Mouse (Mus musculus): ENCODE data around the gene Gm11032. TPM values are rescaled to one million over a fixed set of nuclear protein-coding genes. Genes with fewer than 3 reads are reported as not detected.

Gene Gm11032
- polyA plus RNA-seq, 1 experiment from 2014 or later, result not detected

DNA sequence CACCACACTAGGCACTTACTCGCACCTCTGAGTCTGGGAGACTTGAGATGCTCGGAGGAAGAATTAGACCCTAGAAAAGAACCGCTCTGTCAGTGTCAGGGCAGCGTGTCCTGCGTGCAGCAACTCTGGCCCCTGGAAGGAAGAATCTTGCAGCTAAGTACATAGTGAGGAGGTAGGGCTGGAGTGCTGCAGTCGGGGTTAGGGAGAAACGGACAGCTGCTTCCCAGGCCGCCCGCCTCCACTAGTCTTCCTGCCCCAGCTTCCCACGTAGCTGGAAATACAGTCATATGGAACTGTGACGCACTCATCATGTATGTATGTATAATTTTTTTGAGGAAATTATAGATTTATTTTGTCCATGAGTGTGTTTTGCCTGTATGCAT is 42.6 kb downstream of the Gm11032 start:
- no peaks in the 10 kb centered on the region for H3K27me3 ChIP-seq (ENCODE audit: poor library complexity, severe bottlenecking)
- DNase-seq (ENCODE audit: extremely low spot score, low spot score), result no peak
- H3K27ac ChIP-seq, result no peak overlapping the region
- H3K9me3 ChIP-seq, result 0 out of 2 replicates have a peak, but pooled peaks cover 3% of the 10 kb centered on the region
- H3K4me3 ChIP-seq, result no peak overlapping the region
- peaks cover 80% of the 10 kb centered on the region for H3K36me3 ChIP-seq (replicated peaks)
- WGBS, result 95% methylated on average over 11 of the region's 11 CpGs
- H3K4me1 ChIP-seq, result no peaks in the 10 kb centered on the region

Other genes with a start within 250 kb of the Gm11032 start
- gene Hormad2, start 179.0 kb upstream of the Gm11032 start, polyA plus RNA-seq (2016; fragmentation: Nextera tagmentation; extraction: Ambion mirVana), result 0.33 TPM in 1 of 2 replicates, not detected in the other
- gene Mtmr3, start 25.2 kb upstream of the Gm11032 start, polyA plus RNA-seq (2016; fragmentation: Nextera tagmentation; extraction: Ambion mirVana), result 28.0 and 29.4 TPM in 2 replicates
- 38.1 and 38.7 TPM in 2 replicates for gene Ascc2, start 17.7 kb downstream of the Gm11032 start, polyA plus RNA-seq (2016; fragmentation: Nextera tagmentation; extraction: Ambion mirVana)
- 648 and 652 TPM in 2 replicates for gene Uqcr10, start 84.3 kb downstream of the Gm11032 start, polyA plus RNA-seq (2016; fragmentation: Nextera tagmentation; extraction: Ambion mirVana)
- 76.8 and 79.6 TPM in 2 replicates for gene Zmat5, start 84.6 kb downstream of the Gm11032 start, polyA plus RNA-seq (2016; fragmentation: Nextera tagmentation; extraction: Ambion mirVana)
- 0.15 TPM in 1 of 2 replicates, not detected in the other for gene Cabp7, start 126.7 kb downstream of the Gm11032 start, polyA plus RNA-seq (2016; fragmentation: Nextera tagmentation; extraction: Ambion mirVana)
- gene Nf2, start 229.5 kb downstream of the Gm11032 start, polyA plus RNA-seq (2016; fragmentation: Nextera tagmentation; extraction: Ambion mirVana), result 57.4 and 62.4 TPM in 2 replicates

All from forebrain, embryonic 10.5 days (tissue).